ENCODE assay signal across 10 mouse cellular contexts in genomic region chr4:141514179-141514641, GRCm38 (mm10). TPM values are rescaled to one million over a fixed set of nuclear protein-coding genes. Genes with fewer than 3 reads are reported as not detected.
DNase-seq lines count a peak whose midpoint lies in the region; ATAC-seq lines count a peak whose summit lies in the region.
"Had no signal": no experiment of that assay in that cellular context is flagged by ENCODE, and none has a peak within 500 bp of the region (broad histone marks: within the 10 kb centered on the region; RNA-seq: fewer than 3 reads in every experiment).

No protein-coding gene starts in this region.

- no peak overlapping the region for H3K4me2 ChIP-seq in heart, embryonic 14.5 days (ENCODE audit: low read length)
- H3K4me2 ChIP-seq in heart, embryonic 11.5 days, result no peak overlapping the region
- H3K4me2 ChIP-seq: embryonic facial prominence, embryonic 12.5 days had no signal

- peaks cover 39% of the 10 kb centered on the region for H3K36me3 ChIP-seq in heart, embryonic 14.5 days (ENCODE audit: control insufficient read depth, insufficient read depth, low read length)
- peaks cover 14% of the 10 kb centered on the region for H3K36me3 ChIP-seq in heart, embryonic 11.5 days (ENCODE audit: control insufficient read depth, insufficient read depth, low read length)

- no peak overlapping the region for H3K4me3 ChIP-seq in heart, embryonic 14.5 days (ENCODE audit: control insufficient read depth in 1 of 2, insufficient read depth in 1 of 2, low read depth in 1 of 2, low read length in 2 of 2)
- H3K4me3 ChIP-seq in heart, embryonic 11.5 days (ENCODE audit: low read depth, low read length), result no peak overlapping the region
- H3K4me3 ChIP-seq: embryonic facial prominence, embryonic 12.5 days; hindbrain, embryonic 10.5 days had no signal

- peaks cover 14 to 20% of the 10 kb centered on the region in 2 experiments for H3K4me1 ChIP-seq in heart, embryonic 14.5 days (ENCODE audit: control insufficient read depth in 2 of 2, insufficient read depth in 2 of 2, low read length in 2 of 2)
- H3K4me1 ChIP-seq in heart, embryonic 11.5 days (ENCODE audit: control insufficient read depth, insufficient read depth, low read length), result peaks cover 16% of the 10 kb centered on the region
- H3K4me1 ChIP-seq: embryonic facial prominence, embryonic 12.5 days had no signal

- peak; percentile 34 for DNase-seq in adrenal gland, postnatal 25 days
- DNase-seq in kidney, postnatal 14 days, result peak; percentile 61
- DNase-seq in lung, postnatal 14 days, result peak; percentile 62
- DNase-seq in right cerebral cortex, postnatal 4 days, result no peak
- no peak for DNase-seq in cerebellum, adult 18-20 months

- peak; percentile 35; the same call in 1 of the 2 replicates for ATAC-seq in heart, embryonic 14.5 days (ENCODE audit: insufficient number of reproducible peaks, insufficient read depth, low FRiP score, low read depth)
- ATAC-seq in heart, embryonic 11.5 days (replicated peaks; ENCODE audit: insufficient number of reproducible peaks, low FRiP score, low TSS enrichment), result no peak
- no peak for ATAC-seq in erythroid progenitor cell, adult 5-6 weeks (replicated peaks; ENCODE audit: low FRiP score, poor library complexity, severe bottlenecking)

- peak overlapping the region; percentile 10; the same call in 1 of the 2 replicates for H3K9ac ChIP-seq in heart, embryonic 14.5 days (ENCODE audit: low read length)
- no peak overlapping the region for H3K9ac ChIP-seq in heart, embryonic 11.5 days (ENCODE audit: low read depth, low read length)
- H3K9ac ChIP-seq: embryonic facial prominence, embryonic 12.5 days had no signal

- H3K27me3 ChIP-seq in heart, embryonic 14.5 days (ENCODE audit: control insufficient read depth, insufficient read depth, low read length), result no peaks in the 10 kb centered on the region
- no peaks in the 10 kb centered on the region for H3K27me3 ChIP-seq in heart, embryonic 11.5 days (ENCODE audit: control insufficient read depth, insufficient read depth, low read length)
- H3K27me3 ChIP-seq: embryonic facial prominence, embryonic 12.5 days had no signal

- no peaks in the 10 kb centered on the region for H3K9me3 ChIP-seq in heart, embryonic 14.5 days (ENCODE audit: control insufficient read depth, low read length)
- no peaks in the 10 kb centered on the region for H3K9me3 ChIP-seq in heart, embryonic 11.5 days (replicated peaks; ENCODE audit: control insufficient read depth, low read length)
- H3K9me3 ChIP-seq: embryonic facial prominence, embryonic 12.5 days; hindbrain, embryonic 10.5 days had no signal

- H3K27ac ChIP-seq in heart, embryonic 14.5 days (replicated peaks in 1 of 2; ENCODE audit: control insufficient read depth in 1 of 2, insufficient read depth in 1 of 2, low read depth in 2 of 2, low read length in 2 of 2), result peak overlapping the region; percentile 8 to 10; a peak in 2 of 4 replicates
- no peak overlapping the region for H3K27ac ChIP-seq in heart, embryonic 11.5 days (ENCODE audit: low read depth, low read length)
- H3K27ac ChIP-seq: embryonic facial prominence, embryonic 12.5 days; hindbrain, embryonic 10.5 days had no signal

- 31% methylated on average over 12 of the region's 12 CpGs for WGBS in heart, embryonic 14.5 days
- WGBS in heart, embryonic 11.5 days (ENCODE audit: insufficient replicate concordance), result 48% methylated on average over 12 of the region's 12 CpGs

RNA-seq across cellular contexts. Expression of gene Spen, which starts 24.2 kb away (rescaled TPM):
- 9.6 and 10.7 TPM in 2 replicates for polyA plus RNA-seq in heart, embryonic 14.5 days (2014; fragmentation: Nextera tagmentation; extraction: Ambion mirVana)
- 7.5 TPM in 2 replicates for polyA plus RNA-seq in heart, embryonic 11.5 days (2014; fragmentation: Nextera tagmentation; extraction: Ambion mirVana)
- 70.0 and 79.4 TPM in 2 replicates for total RNA-seq in adrenal gland, postnatal 25 days (2021)
- 72.9 and 77.1 TPM in 2 replicates for total RNA-seq in erythroid progenitor cell, adult 5-6 weeks (2015; ENCODE audit: low replicate concordance)
- 132 and 139 TPM in 2 replicates for total RNA-seq in erythroid progenitor cell, adult 5-6 weeks (2017; ENCODE audit: low replicate concordance)

Comparison
In these comparisons a context has a peak if more than half of its experiments do, and no peak if none do; other contexts are left out.
1. DNase-seq: peak in adrenal gland, postnatal 25 days (single experiment), kidney, postnatal 14 days (single experiment) and lung, postnatal 14 days (single experiment); none in right cerebral cortex, postnatal 4 days (single experiment) and cerebellum, adult 18-20 months (0 of 2).